Mouse (Mus musculus): ENCODE results near the gene Erich6. TPM values are rescaled to one million over a fixed set of nuclear protein-coding genes. Genes with fewer than 3 reads are reported as not detected.
"Not testable (repeated sequence)": the region's sequence is repeated elsewhere in the genome, so short reads cannot be mapped to it uniquely, and the experiment has no call there.

Erich6 gene
- polyA plus RNA-seq, 1 experiment = 2.7 TPM

GRCm38 (mm10) chr3:58650328-58650727, 13.3 kb upstream of the Erich6 start:
- Histone ChIP-seq H3K4me1 (ENCODE audit: control insufficient read depth, insufficient read depth, low read length) (no peaks in the 10 kb centered on the region), H3K4me3 (ENCODE audit: insufficient read depth, low read length) (no peak overlapping the region), H3K27ac (ENCODE audit: insufficient read depth, low read length) (no peak overlapping the region)
- TF ChIP-seq CTCF (IDR thresholded peaks at IDR 0.05; ENCODE audit: extremely low read depth, insufficient read depth, low read length) (no peak), POLR2A (IDR thresholded peaks at IDR 0.05; ENCODE audit: extremely low read depth, insufficient read depth, low read length) (no peak)

GRCm38 (mm10) chr3:58647179-58647578, 10.2 kb upstream of the Erich6 start:
- no peak overlapping the region for H3K27ac ChIP-seq (ENCODE audit: insufficient read depth, low read length)
- H3K4me1 ChIP-seq (ENCODE audit: control insufficient read depth, insufficient read depth, low read length) = no peaks in the 10 kb centered on the region
- TF ChIP-seq CTCF (IDR thresholded peaks at IDR 0.05; ENCODE audit: extremely low read depth, insufficient read depth, low read length) = no peak
- no peak for TF ChIP-seq POLR2A (IDR thresholded peaks at IDR 0.05; ENCODE audit: extremely low read depth, insufficient read depth, low read length)
- H3K4me3 ChIP-seq (ENCODE audit: insufficient read depth, low read length) = no peak overlapping the region

GRCm38 (mm10) chr3:58646180-58646579, 9.2 kb upstream of the Erich6 start:
- Histone ChIP-seq H3K27ac (ENCODE audit: insufficient read depth, low read length) (no peak overlapping the region), H3K4me1 (ENCODE audit: control insufficient read depth, insufficient read depth, low read length) (no peaks in the 10 kb centered on the region), H3K4me3 (ENCODE audit: insufficient read depth, low read length) (no peak overlapping the region)
- TF ChIP-seq POLR2A (IDR thresholded peaks at IDR 0.05; ENCODE audit: extremely low read depth, insufficient read depth, low read length) = no peak
- TF ChIP-seq CTCF (IDR thresholded peaks at IDR 0.05; ENCODE audit: extremely low read depth, insufficient read depth, low read length) = no peak

- Histone ChIP-seq H3K27ac (ENCODE audit: insufficient read depth, low read length) (no peak overlapping the region), H3K4me1 (ENCODE audit: control insufficient read depth, insufficient read depth, low read length) (peaks cover 2% of the 10 kb centered on the region; the same call in 1 of the 2 replicates), H3K4me3 (ENCODE audit: insufficient read depth, low read length) (no peak overlapping the region)
- TF ChIP-seq POLR2A (IDR thresholded peaks at IDR 0.05; ENCODE audit: extremely low read depth, insufficient read depth, low read length) (no peak), CTCF (IDR thresholded peaks at IDR 0.05; ENCODE audit: extremely low read depth, insufficient read depth, low read length) (no peak)
These were observed 5.3 kb downstream of the Erich6 start for GRCm38 (mm10) chr3:58631693-58632092.

GRCm38 (mm10) chr3:58624981-58625380, 12.0 kb downstream of the Erich6 start:
- TF ChIP-seq POLR2A (IDR thresholded peaks at IDR 0.05; ENCODE audit: extremely low read depth, insufficient read depth, low read length) (no peak), CTCF (IDR thresholded peaks at IDR 0.05; ENCODE audit: extremely low read depth, insufficient read depth, low read length) (no peak)
- no peak overlapping the region for H3K4me3 ChIP-seq (ENCODE audit: insufficient read depth, low read length)
- no peaks in the 10 kb centered on the region for H3K4me1 ChIP-seq (ENCODE audit: control insufficient read depth, insufficient read depth, low read length)
- no peak overlapping the region for H3K27ac ChIP-seq (ENCODE audit: insufficient read depth, low read length)

GRCm38 (mm10) chr3:58622665-58623394, 14.2 kb downstream of the Erich6 start:
- no peaks in the 10 kb centered on the region for H3K4me1 ChIP-seq (ENCODE audit: control insufficient read depth, insufficient read depth, low read length)
- TF ChIP-seq CTCF (IDR thresholded peaks at IDR 0.05; ENCODE audit: extremely low read depth, insufficient read depth, low read length) (no peak), POLR2A (IDR thresholded peaks at IDR 0.05; ENCODE audit: extremely low read depth, insufficient read depth, low read length) (no peak)
- no peak overlapping the region for H3K27ac ChIP-seq (ENCODE audit: insufficient read depth, low read length)
- H3K4me3 ChIP-seq (ENCODE audit: insufficient read depth, low read length) = no peak overlapping the region

- no peak overlapping the region for H3K4me3 ChIP-seq (ENCODE audit: insufficient read depth, low read length)
- H3K27ac ChIP-seq (ENCODE audit: insufficient read depth, low read length) = no peak overlapping the region
- TF ChIP-seq POLR2A (IDR thresholded peaks at IDR 0.05; ENCODE audit: extremely low read depth, insufficient read depth, low read length) (no peak), CTCF (IDR thresholded peaks at IDR 0.05; ENCODE audit: extremely low read depth, insufficient read depth, low read length) (no peak)
- no peaks in the 10 kb centered on the region for H3K4me1 ChIP-seq (ENCODE audit: control insufficient read depth, insufficient read depth, low read length)
These were observed 15.9 kb downstream of the Erich6 start for GRCm38 (mm10) chr3:58621066-58621465.

- TF ChIP-seq CTCF (IDR thresholded peaks at IDR 0.05; ENCODE audit: extremely low read depth, insufficient read depth, low read length) (no peak), POLR2A (IDR thresholded peaks at IDR 0.05; ENCODE audit: extremely low read depth, insufficient read depth, low read length) (no peak)
These were observed 27.0 kb downstream of the Erich6 start for GRCm38 (mm10) chr3:58609985-58610384.

GRCm38 (mm10) chr3:58608506-58608905, 28.5 kb downstream of the Erich6 start:
- no peak for TF ChIP-seq CTCF (IDR thresholded peaks at IDR 0.05; ENCODE audit: extremely low read depth, insufficient read depth, low read length)
- TF ChIP-seq POLR2A (IDR thresholded peaks at IDR 0.05; ENCODE audit: extremely low read depth, insufficient read depth, low read length) = no peak

More at GRCm38 (mm10) chr3:58609985-58610384, 27.0 kb downstream of the Erich6 start:
- H3K4me1 ChIP-seq (ENCODE audit: control insufficient read depth, insufficient read depth, low read length) = no peaks in the 10 kb centered on the region
- no peak overlapping the region for H3K4me3 ChIP-seq (ENCODE audit: insufficient read depth, low read length)
- H3K27ac ChIP-seq (ENCODE audit: insufficient read depth, low read length) = no peak overlapping the region

GRCm38 (mm10) chr3:58593623-58594022, 43.4 kb downstream of the Erich6 start:
- no peak overlapping the region for H3K4me3 ChIP-seq (ENCODE audit: insufficient read depth, low read length)
- no peak overlapping the region for H3K27ac ChIP-seq (ENCODE audit: insufficient read depth, low read length)
- TF ChIP-seq CTCF (IDR thresholded peaks at IDR 0.05; ENCODE audit: extremely low read depth, insufficient read depth, low read length) (no peak), POLR2A (IDR thresholded peaks at IDR 0.05; ENCODE audit: extremely low read depth, insufficient read depth, low read length) (no peak)
- no peaks in the 10 kb centered on the region for H3K4me1 ChIP-seq (ENCODE audit: control insufficient read depth, insufficient read depth, low read length)

More at GRCm38 (mm10) chr3:58608506-58608905, 28.5 kb downstream of the Erich6 start:
- Histone ChIP-seq H3K27ac (ENCODE audit: insufficient read depth, low read length) (no peak overlapping the region), H3K4me1 (ENCODE audit: control insufficient read depth, insufficient read depth, low read length) (no peaks in the 10 kb centered on the region), H3K4me3 (ENCODE audit: insufficient read depth, low read length) (no peak overlapping the region)

GRCm38 (mm10) chr3:58592666-58593065, 44.3 kb downstream of the Erich6 start:
- not testable (repeated sequence) for H3K4me3 ChIP-seq (ENCODE audit: insufficient read depth, low read length); H3K4me1 ChIP-seq (ENCODE audit: control insufficient read depth, insufficient read depth, low read length); H3K27ac ChIP-seq (ENCODE audit: insufficient read depth, low read length)

- H3K4me1 ChIP-seq (ENCODE audit: control insufficient read depth, insufficient read depth, low read length); H3K27ac ChIP-seq (ENCODE audit: insufficient read depth, low read length); H3K4me3 ChIP-seq (ENCODE audit: insufficient read depth, low read length): not testable (repeated sequence)
These were observed 46.5 kb downstream of the Erich6 start for GRCm38 (mm10) chr3:58590544-58590943.
